Mouse (Mus musculus) adrenal gland, postnatal 14 days (tissue): ENCODE results near the gene Helb. TPM values are rescaled to one million over a fixed set of nuclear protein-coding genes. Genes with fewer than 3 reads are reported as not detected.
"Not testable (repeated sequence)": the region's sequence is repeated elsewhere in the genome, so short reads cannot be mapped to it uniquely, and the experiment has no call there.

Experiments used
- DNase-seq: peaks from one replicate; pipeline ENCODE4 v3.0.0; 2021; ENCODE audit warnings: mixed read lengths
- long read RNA-seq, 2 experiments: library from polyadenylated mRNA; stranded (forward); transcript quantifications; one replicate each; pipeline ENCODE4 v2.0.0; 2021
- total RNA-seq: library from RNA; stranded (reverse); gene quantifications from 2 replicates; pipeline ENCODE4 v1.2.3, GENCODE M21; 2021

The Helb gene
- total RNA-seq, result 9.6 and 14.2 TPM in 2 replicates
- long read RNA-seq, experiment 1, partial matches to known transcripts, result 0 of 1 reads
- long read RNA-seq, experiment 1, other reads (novel, unspliced or antisense), result 1 of 1 reads
- long read RNA-seq, experiment 2, result 0 reads

GRCm38 (mm10) chr10:120112507-120113396, at the start of gene Helb:
Helb (minus strand) TSS chr10:120112987.
- peak; percentile 99 for DNase-seq

GRCm38 (mm10) chr10:120160533-120160932, 47.7 kb upstream of the Helb start:
- DNase-seq, result no peak

- DNase-seq, result no peak
Measured at GRCm38 (mm10) chr10:120153911-120154310, 41.1 kb upstream of the Helb start.

- no peak for DNase-seq
Measured at GRCm38 (mm10) chr10:120151672-120152071, 38.9 kb upstream of the Helb start.

- DNase-seq, result no peak
Measured at GRCm38 (mm10) chr10:120140916-120141516, 28.2 kb upstream of the Helb start.

GRCm38 (mm10) chr10:120140193-120140592, 27.4 kb upstream of the Helb start:
- DNase-seq, result no peak

- DNase-seq, result no peak
Measured at GRCm38 (mm10) chr10:120136020-120136562, 23.3 kb upstream of the Helb start.

GRCm38 (mm10) chr10:120133697-120134096, 20.9 kb upstream of the Helb start:
- DNase-seq, result no peak

GRCm38 (mm10) chr10:120130621-120131020, 17.8 kb upstream of the Helb start:
- DNase-seq, result peak; percentile 54

- DNase-seq, result no peak
Measured at GRCm38 (mm10) chr10:120128601-120129277, 16.0 kb upstream of the Helb start.

GRCm38 (mm10) chr10:120125465-120125857, 12.7 kb upstream of the Helb start:
- DNase-seq, result no peak

- peak; percentile 91 for DNase-seq
Measured at GRCm38 (mm10) chr10:120124801-120125464, 12.1 kb upstream of the Helb start.

GRCm38 (mm10) chr10:120123721-120124120, 10.9 kb upstream of the Helb start:
- no peak for DNase-seq

- no peak for DNase-seq
Measured at GRCm38 (mm10) chr10:120115249-120115648, 2.5 kb upstream of the Helb start.

- DNase-seq, result no peak
Measured at GRCm38 (mm10) chr10:120114493-120114892, 1.7 kb upstream of the Helb start.

- DNase-seq, result no peak
Measured at GRCm38 (mm10) chr10:120113980-120114379, 1.2 kb upstream of the Helb start.

GRCm38 (mm10) chr10:120113482-120113881, 695 bp upstream of the Helb start:
- DNase-seq, result not testable (repeated sequence)

- DNase-seq, result no peak
Measured at GRCm38 (mm10) chr10:120111691-120112319, 982 bp downstream of the Helb start.

- DNase-seq, result no peak
Measured at GRCm38 (mm10) chr10:120100806-120101205, 12.0 kb downstream of the Helb start.

GRCm38 (mm10) chr10:120097564-120097963, 15.2 kb downstream of the Helb start:
- no peak for DNase-seq

GRCm38 (mm10) chr10:120095716-120096115, 17.1 kb downstream of the Helb start:
- DNase-seq, result no peak
